Mouse (Mus musculus) CD4-positive, CD25-positive, alpha-beta regulatory T cell, adult 4 months (primary cell): ENCODE data around the gene Bcl10. TPM values are rescaled to one million over a fixed set of nuclear protein-coding genes. Genes with fewer than 3 reads are reported as not detected.
A peak's percentile ranks its signal among the peaks of the same experiment; 100 is the strongest.
"Not testable (repeated sequence)": the region's sequence is repeated elsewhere in the genome, so short reads cannot be mapped to it uniquely, and the experiment has no call there.

ENCODE experiments used
- ATAC-seq: one replicate; pipeline ENCODE4 v1.8.0; 2017
- polyA plus RNA-seq, 2 experiments: library from polyadenylated mRNA; unstranded; fragments of 100-300 nt; shearing (Covaris generic); gene quantifications; one replicate each; pipeline ENCODE4 v1.2.1; 2017

Bcl10 gene
- polyA plus RNA-seq, 2 experiments from 2014 or later, result 43.5 to 50.2 TPM

- ATAC-seq, result not testable (repeated sequence)
Observed at GRCm38 (mm10) chr3:145913942-145914341, 8.7 kb upstream of the Bcl10 start.

- ATAC-seq, result peak; percentile 58
Observed at GRCm38 (mm10) chr3:145916374-145916773, 6.2 kb upstream of the Bcl10 start.

- ATAC-seq, result peak; percentile 82
Observed at GRCm38 (mm10) chr3:145916826-145917225, 5.8 kb upstream of the Bcl10 start.

- no peak for ATAC-seq
Observed at GRCm38 (mm10) chr3:145922971-145923370, 367 bp downstream of the Bcl10 start.

- peak; percentile 90 for ATAC-seq
Observed at GRCm38 (mm10) chr3:145923874-145924577, 1.4 kb downstream of the Bcl10 start.

- ATAC-seq, result peak; percentile 40
Observed at GRCm38 (mm10) chr3:145924649-145925337, 2.2 kb downstream of the Bcl10 start.

- no peak for ATAC-seq
Observed at GRCm38 (mm10) chr3:145925506-145925905, 2.9 kb downstream of the Bcl10 start.

GRCm38 (mm10) chr3:145929525-145930400 is 7.2 kb downstream of the Bcl10 start:
- ATAC-seq, result no peak

GRCm38 (mm10) chr3:145933845-145934244 is 11.2 kb downstream of the Bcl10 start:
- peak; percentile 14 for ATAC-seq

GRCm38 (mm10) chr3:145937505-145938404 is 15.2 kb downstream of the Bcl10 start, which contains the start of gene 2410004B18Rik:
2410004B18Rik (plus strand) TSS chr3:145938014.
- ATAC-seq, result peak; percentile 88

- no peak for ATAC-seq
Observed at GRCm38 (mm10) chr3:145938405-145939349, 16.1 kb downstream of the Bcl10 start.

GRCm38 (mm10) chr3:145939402-145939801 is 16.8 kb downstream of the Bcl10 start:
- ATAC-seq, result no peak

GRCm38 (mm10) chr3:145939971-145940370 is 17.4 kb downstream of the Bcl10 start:
- no peak for ATAC-seq

GRCm38 (mm10) chr3:145941971-145942370 is 19.4 kb downstream of the Bcl10 start:
- peak; percentile 72 for ATAC-seq

GRCm38 (mm10) chr3:145944348-145944747 is 21.7 kb downstream of the Bcl10 start:
- ATAC-seq, result no peak

- no peak for ATAC-seq
Observed at GRCm38 (mm10) chr3:145945904-145946303, 23.3 kb downstream of the Bcl10 start.

- ATAC-seq, result no peak
Observed at GRCm38 (mm10) chr3:145946654-145947053, 24.1 kb downstream of the Bcl10 start.

- ATAC-seq, result no peak
Observed at GRCm38 (mm10) chr3:145947539-145948204, 25.1 kb downstream of the Bcl10 start.

GRCm38 (mm10) chr3:145950034-145950814 is 27.6 kb downstream of the Bcl10 start:
- peak; percentile 78 for ATAC-seq
